Mouse (Mus musculus) spleen, embryonic (tissue): ENCODE data around the gene Fance.

Experiments used
- CTCF ChIA-PET: fragments of 350-600 bp; sonication (Branson Sonifier 250); formaldehyde crosslinking; loops from one replicate; lab custom pipeline; 2022; lab: Charles Lee

The Fance gene

GRCm38 (mm10) chr17:28323786-28324185 lies 10.5 kb downstream of the Fance start:
- CTCF ChIA-PET = interaction anchor here (0.6 kb wide), 1 partner anchor 11 kb away, joined by 7 read pairs; no protein-coding TSS in a partner anchor

GRCm38 (mm10) chr17:28324416-28324815 lies 11.1 kb downstream of the Fance start:
- CTCF ChIA-PET = interaction anchor here (0.9 kb wide), 1 partner anchor 728 kb away, joined by 4 read pairs; no protein-coding TSS in a partner anchor

GRCm38 (mm10) chr17:28325751-28326150 lies 12.4 kb downstream of the Fance start:
- CTCF ChIA-PET = no interaction called here

GRCm38 (mm10) chr17:28326951-28327350 lies 13.6 kb downstream of the Fance start:
- CTCF ChIA-PET = no interaction called here

GRCm38 (mm10) chr17:28327673-28328325 lies 14.5 kb downstream of the Fance start:
- CTCF ChIA-PET = no interaction called here

- CTCF ChIA-PET = no interaction called here
These were observed 15.1 kb downstream of the Fance start, which contains the start of gene Rpl10a for GRCm38 (mm10) chr17:28328366-28328928. Rpl10a (plus strand) TSS chr17:28328471.

GRCm38 (mm10) chr17:28328946-28329345 lies 15.6 kb downstream of the Fance start:
- CTCF ChIA-PET = interaction anchor here (0.6 kb wide), 1 partner anchor 18 kb away, joined by 3 read pairs; no protein-coding TSS in a partner anchor

GRCm38 (mm10) chr17:28329503-28330231 lies 16.3 kb downstream of the Fance start:
- CTCF ChIA-PET = interaction anchor here (0.6 to 0.7 kb wide), 2 partner anchors 18 to 1865 kb away, joined by 3 read pairs; no protein-coding TSS in a partner anchor

GRCm38 (mm10) chr17:28330232-28330546 lies 16.9 kb downstream of the Fance start:
- CTCF ChIA-PET = interaction anchor here (0.6 to 0.7 kb wide), 3 partner anchors 123 to 1866 kb away, joined by 3 to 14 read pairs (median 6); partner anchors contain the start of gene Def6

- CTCF ChIA-PET = interaction anchor here (0.6 kb wide), 2 partner anchors 123 to 125 kb away, joined by 6 to 14 read pairs; partner anchors contain the start of gene Def6
These were observed 17.3 kb downstream of the Fance start for GRCm38 (mm10) chr17:28330590-28330989.

GRCm38 (mm10) chr17:28331241-28332112 lies 18.2 kb downstream of the Fance start:
- CTCF ChIA-PET = interaction anchor here (0.5 to 0.6 kb wide), 2 partner anchors 46 to 190 kb away, joined by 3 to 4 read pairs; no protein-coding TSS in a partner anchor

GRCm38 (mm10) chr17:28332113-28332914 lies 19.0 kb downstream of the Fance start:
- CTCF ChIA-PET = interaction anchor here (0.5 to 0.6 kb wide), 2 partner anchors 47 to 189 kb away, joined by 3 to 4 read pairs; no protein-coding TSS in a partner anchor

- CTCF ChIA-PET = no interaction called here
These were observed 19.7 kb downstream of the Fance start for GRCm38 (mm10) chr17:28332915-28333546.

- CTCF ChIA-PET = no interaction called here
These were observed 21.9 kb downstream of the Fance start for GRCm38 (mm10) chr17:28335267-28335666.

- CTCF ChIA-PET = interaction anchor here (0.6 kb wide), 1 partner anchor 286 kb away, joined by 3 read pairs; no protein-coding TSS in a partner anchor
These were observed 24.2 kb downstream of the Fance start for GRCm38 (mm10) chr17:28337547-28337946.

- CTCF ChIA-PET = no interaction called here
These were observed 27.3 kb downstream of the Fance start for GRCm38 (mm10) chr17:28340578-28340977.

GRCm38 (mm10) chr17:28341091-28341490 lies 27.8 kb downstream of the Fance start:
- CTCF ChIA-PET = no interaction called here

GRCm38 (mm10) chr17:28344050-28344607 lies 30.8 kb downstream of the Fance start:
- CTCF ChIA-PET = no interaction called here

- CTCF ChIA-PET = no interaction called here
These were observed 31.4 kb downstream of the Fance start for GRCm38 (mm10) chr17:28344670-28345069.
